Mouse (Mus musculus): ENCODE results near the gene Rem2.

Rem2 gene

DNA sequence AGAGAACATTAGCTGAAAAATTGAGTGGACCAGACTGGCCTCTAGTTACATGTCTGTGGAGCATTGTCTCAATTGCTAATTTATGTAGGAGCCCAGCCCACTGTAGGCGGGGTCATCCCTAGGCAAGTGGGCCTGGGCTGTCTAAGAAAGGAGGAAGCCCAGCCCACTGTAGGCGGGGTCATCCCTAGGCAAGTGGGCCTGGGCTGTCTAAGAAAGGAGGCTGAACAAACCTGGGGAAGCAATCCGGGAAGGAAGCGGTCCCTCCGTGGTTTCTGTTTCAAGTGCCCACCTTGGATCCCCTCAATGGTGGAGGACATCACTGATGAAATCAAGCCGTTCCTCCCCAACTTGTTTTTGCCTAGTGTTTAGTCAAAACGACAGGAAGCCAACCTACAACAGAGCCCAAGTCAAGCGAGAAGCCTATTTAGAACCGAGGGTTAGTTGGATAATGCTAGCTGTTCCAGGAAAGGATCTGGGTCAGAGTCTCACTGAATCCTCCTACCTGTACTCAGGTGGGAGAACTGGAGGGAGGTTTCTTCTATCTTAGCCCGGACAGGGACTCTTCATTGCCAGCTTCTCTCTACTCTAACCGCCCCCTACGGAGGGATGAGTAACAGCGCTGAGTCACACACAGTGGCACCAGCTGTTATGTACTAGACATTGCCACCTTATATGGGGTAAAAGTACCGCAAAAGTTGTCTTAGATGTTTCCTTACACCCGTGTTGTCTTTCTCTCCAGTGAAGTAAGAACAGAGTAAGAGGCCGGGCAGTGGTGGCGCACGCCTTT is 16.6 kb downstream of the Rem2 start:
- DNase-seq (ENCODE audit: low read depth): peak; percentile 88

- no peak for DNase-seq (ENCODE audit: low read depth)
Observed at GRCm38 (mm10) chr14:54493236-54493635, 17.3 kb downstream of the Rem2 start.

DNA sequence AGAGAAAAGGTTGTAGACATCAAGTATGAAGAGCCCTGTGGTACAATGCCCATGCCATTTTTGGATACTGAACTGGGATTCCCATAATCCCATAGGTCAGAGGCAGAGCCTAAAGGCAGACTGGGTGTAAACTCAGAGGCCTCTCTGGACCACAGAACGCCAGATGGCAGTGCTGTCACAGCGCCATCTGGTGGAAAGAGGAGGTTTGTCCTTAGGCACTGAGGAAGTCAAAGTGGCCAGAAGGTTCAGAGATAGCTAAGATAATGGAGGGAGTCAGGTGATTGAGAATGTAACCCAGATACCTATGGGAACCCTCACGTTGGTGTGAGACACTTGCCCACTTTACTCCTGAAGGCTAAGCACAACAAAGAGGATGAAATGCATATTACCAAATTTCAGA is 18.3 kb downstream of the Rem2 start:
- peak; percentile 92 for DNase-seq (ENCODE audit: low read depth)

DNA sequence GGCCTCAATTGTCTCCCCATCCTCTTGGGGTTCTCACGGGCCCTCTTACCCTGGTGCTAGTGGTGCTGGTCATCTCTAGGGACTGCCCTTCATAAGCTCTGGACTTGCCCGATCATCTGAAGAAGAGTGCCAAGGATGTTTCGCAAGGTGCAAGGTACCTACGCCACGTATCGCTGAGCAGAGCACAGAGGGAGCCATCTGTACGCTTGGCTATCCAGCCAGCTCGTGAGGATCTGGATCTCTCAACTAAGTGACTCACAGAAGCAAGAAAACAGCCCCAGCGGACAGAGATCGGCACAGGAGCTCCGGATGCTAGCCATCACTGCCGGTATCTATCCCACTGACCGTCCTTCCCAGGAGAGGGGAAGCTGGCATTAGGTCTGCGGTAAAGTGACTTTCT is 20.8 kb downstream of the Rem2 start:
- DNase-seq (ENCODE audit: low read depth): no peak

DNA sequence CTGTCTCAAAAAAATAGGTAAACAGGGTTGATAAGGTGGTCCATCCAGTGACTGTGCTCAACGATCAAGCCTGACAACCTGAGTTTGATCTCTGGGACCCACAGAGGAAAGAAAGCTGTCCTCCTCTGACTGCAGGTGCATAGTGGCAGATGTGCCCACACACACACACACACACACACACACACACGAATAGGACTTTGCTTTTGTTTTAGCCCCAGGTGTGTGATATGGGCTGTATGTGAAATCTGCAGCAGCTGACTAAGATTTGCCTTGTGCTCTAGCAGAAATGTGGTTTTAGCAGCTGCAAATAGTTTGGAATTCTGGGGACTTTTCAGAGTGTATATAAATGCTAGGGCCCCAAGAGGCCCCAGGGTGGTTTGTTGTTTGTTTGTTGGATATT is 23.4 kb downstream of the Rem2 start:
- DNase-seq (ENCODE audit: low read depth): no peak

DNA sequence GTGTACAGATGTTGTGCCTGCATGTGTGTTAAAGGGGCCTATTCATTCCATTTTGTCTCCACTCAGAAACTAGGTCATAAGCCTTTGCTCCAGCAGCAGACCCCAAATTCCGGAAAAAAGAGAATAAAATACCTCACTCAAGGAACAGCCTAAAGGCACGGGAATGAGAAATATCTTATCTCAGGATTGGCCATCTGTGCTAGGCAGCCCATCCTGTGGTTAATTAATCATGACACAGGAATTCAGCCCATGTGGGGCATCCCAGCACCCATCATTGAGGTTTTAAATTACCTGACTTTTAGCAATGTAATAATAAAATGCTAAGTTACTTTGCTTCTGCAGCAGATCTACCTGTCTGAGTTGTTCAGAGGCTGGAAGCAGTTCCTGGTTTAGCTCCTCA is 25.5 kb downstream of the Rem2 start:
- no peak for DNase-seq (ENCODE audit: low read depth)

DNA sequence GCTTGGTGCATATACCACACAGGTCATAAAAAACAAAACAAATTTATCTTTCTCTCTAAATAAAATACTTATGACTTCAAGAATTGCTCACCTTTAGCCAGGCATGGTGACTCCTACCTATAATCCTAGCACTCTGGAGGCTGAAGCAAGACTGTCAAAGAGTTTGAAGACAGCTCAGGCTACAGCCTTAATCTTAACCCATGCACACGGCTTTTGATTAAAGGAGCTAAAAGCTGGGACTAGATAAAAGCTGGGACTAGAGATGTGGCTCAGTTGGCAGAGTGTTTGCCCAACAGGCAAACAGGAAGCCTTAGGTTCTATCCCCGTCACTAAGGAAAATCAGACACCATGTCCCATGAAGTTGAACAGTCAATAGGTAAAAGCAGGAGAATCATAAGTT is 27.2 kb downstream of the Rem2 start:
- DNase-seq (ENCODE audit: low read depth): no peak

- DNase-seq (ENCODE audit: low read depth): no peak
Observed at GRCm38 (mm10) chr14:54509774-54510173, 33.9 kb downstream of the Rem2 start.

DNA sequence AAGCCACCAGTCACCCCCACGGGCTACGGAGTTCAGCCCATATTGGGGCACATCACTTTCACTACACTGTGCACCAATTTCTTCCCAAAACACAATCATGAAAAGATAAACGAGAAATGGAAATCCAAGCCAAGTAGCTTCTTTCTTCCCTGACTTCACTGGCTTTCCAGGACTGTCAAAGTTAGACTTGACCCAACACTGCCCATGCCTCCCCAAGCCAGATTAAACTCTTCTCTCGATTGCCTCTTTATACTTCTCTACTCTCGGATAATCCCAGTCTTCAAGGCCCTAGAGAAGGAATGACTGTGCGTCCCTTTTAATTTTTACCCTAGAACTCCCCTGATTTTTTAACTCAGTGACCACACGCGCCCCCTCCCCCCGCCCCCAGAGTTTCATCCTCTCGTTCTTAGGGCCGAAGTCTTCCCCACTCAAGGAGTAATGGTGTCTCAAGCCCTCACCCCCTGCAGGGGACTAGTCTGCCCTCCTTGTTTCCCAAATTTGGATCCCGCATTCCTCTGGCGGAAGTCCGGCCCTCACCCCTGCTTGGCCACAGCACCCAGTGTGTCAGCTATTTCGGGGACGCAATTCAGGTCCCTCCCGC is 40.9 kb downstream of the Rem2 start:
- DNase-seq (ENCODE audit: low read depth): no peak

- DNase-seq (ENCODE audit: low read depth): peak; percentile 45
Observed at GRCm38 (mm10) chr14:54523600-54523999, 47.7 kb downstream of the Rem2 start.

DNA sequence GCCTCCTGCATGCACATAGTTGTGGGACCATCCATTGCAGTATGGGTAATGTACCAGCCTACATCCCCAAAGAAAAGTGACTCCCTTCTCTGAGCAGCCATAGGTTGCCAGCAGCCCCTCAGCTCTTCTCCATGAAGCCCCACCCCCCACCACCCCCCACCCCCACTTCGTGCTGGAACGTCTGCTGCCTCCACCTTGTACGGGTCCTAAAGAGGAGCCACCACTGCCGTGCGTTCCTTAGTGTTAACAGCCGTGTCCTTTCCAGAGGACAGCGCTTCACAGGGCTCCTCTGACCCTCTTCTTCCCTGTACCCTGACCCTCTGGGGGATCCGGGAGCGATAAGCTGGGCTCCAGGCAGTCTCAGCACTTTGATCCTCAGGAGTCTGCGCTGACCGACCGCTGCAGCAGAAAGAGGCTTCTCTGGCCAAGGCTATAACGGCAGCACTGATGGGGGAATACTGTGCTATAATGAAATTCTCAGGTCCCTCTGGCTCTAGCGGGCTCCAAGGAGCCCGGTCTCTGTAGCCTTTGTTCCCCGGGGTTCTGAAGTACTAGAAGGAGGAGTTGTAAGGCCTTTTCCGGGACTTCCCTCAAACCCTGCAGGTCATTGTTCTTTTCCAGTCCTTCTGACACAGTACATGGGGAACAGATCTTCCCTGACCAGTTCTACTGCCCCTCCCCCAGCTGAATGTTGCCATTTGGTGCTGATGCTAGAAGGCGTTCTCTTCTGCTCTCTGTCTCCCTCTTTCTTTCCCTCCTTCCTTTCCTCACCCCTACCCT is 51.5 kb downstream of the Rem2 start:
- peak; percentile 41 for DNase-seq (ENCODE audit: low read depth)

DNA sequence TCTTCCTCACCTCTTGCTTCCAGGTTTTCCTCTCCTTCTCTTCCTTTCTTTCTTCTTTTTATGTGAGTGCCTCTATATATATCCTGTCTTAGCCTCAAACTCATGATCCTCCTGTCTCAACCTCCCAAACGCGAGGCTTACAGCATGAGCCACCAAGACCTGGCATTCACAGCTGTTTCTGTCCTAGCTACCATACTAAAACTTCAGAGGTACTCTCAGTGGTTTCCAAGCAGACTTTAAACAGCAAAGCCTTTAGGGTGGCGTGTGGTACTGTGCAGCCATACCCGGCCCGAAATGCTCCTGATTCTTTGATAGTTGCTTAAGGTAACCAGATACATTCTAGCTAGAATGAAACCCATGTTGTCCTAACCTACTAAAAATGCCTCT is 52.1 kb downstream of the Rem2 start:
- DNase-seq (ENCODE audit: low read depth): no peak

DNA sequence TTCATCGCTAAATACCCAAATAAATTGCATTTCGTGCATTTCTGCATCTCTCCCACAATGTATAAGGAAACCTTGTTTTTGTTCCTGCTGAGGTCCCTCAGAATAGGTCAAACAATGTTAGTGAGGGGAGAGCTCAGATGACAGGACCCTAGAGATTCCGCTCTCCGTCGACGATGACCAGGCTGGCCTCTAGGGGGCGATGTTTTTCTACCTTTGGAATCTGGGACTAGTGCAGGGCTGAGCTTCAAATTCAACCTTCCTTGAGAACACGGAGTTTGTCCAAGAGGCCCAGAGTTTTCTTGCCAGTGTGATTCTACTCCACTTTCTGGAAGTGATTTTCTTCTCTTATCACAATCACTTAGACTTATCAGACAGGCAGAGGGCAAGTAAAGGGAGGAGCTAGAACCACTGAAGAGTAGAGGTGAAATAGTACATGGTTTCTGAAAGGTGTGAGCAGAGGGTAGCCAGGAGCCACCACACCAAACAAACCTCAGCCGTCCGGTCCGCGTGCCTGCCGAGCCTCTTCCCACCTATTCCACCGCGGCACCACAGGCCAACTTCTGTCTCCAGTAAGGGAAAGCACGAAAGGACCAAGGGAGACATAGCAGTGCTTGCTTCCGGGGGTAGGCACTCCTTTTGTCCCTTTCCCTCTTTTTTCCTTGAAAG is 52.7 kb downstream of the Rem2 start:
- DNase-seq (ENCODE audit: low read depth): peak; percentile 90

Data from induced T-regulatory cell, adult 2 months (primary cell).